Mouse (Mus musculus) embryonic facial prominence, embryonic 13.5 days (tissue): ENCODE measurements around the gene Cd47. TPM values are rescaled to one million over a fixed set of nuclear protein-coding genes. Genes with fewer than 3 reads are reported as not detected.
A peak's percentile ranks its signal among the peaks of the same experiment; 100 is the strongest.

Experiments used
- ATAC-seq: fragments of 200-750 bp; cut with Nextera tagmentation; 2 replicates; pipeline ENCODE4 v1.8.0; 2017; ENCODE audit warnings: low read depth; ENCODE audit not compliant: insufficient number of reproducible peaks, insufficient read depth, low FRiP score, low TSS enrichment
- H3K27ac ChIP-seq: fragments of 300-500 bp; sonication (generic); 2 replicates; pipeline ENCODE4 v1.5.1; 2015; ENCODE audit warnings: moderate library complexity, mild to moderate bottlenecking, inconsistent platforms
- H3K27me3 ChIP-seq: fragments of 300-500 bp; sonication (generic); 2 replicates; pipeline ENCODE4 v1.6.1; 2015; ENCODE audit warnings: mild to moderate bottlenecking, inconsistent platforms
- H3K36me3 ChIP-seq: fragments of 300-500 bp; sonication (generic); 2 replicates; pipeline ENCODE4 v1.6.1; 2015; ENCODE audit warnings: mild to moderate bottlenecking, inconsistent platforms
- H3K4me1 ChIP-seq: fragments of 300-500 bp; sonication (generic); 2 replicates; pipeline ENCODE4 v1.6.1; 2015; ENCODE audit warnings: inconsistent platforms
- H3K4me2 ChIP-seq: fragments of 300-500 bp; sonication (generic); 2 replicates; pipeline ENCODE4 v1.6.1; 2015; ENCODE audit warnings: moderate library complexity, mild to moderate bottlenecking, inconsistent platforms
- H3K4me3 ChIP-seq: fragments of 300-500 bp; sonication (generic); 2 replicates; pipeline ENCODE4 v1.5.1; 2015; ENCODE audit warnings: mild to moderate bottlenecking, inconsistent platforms
- H3K9ac ChIP-seq: fragments of 300-500 bp; sonication (generic); 2 replicates; pipeline ENCODE4 v1.6.1; 2015; ENCODE audit warnings: mild to moderate bottlenecking, inconsistent platforms
- H3K9me3 ChIP-seq: fragments of 300-500 bp; sonication (generic); 2 replicates; pipeline ENCODE4 v1.6.1; 2016; ENCODE audit warnings: inconsistent platforms
- WGBS: fragments of 180-500 bp; shearing (Covaris S2); methylation state at CpG from one replicate; pipeline ENCODE4 v1.1.7; 2015; ENCODE audit warnings: mixed read lengths; 5-methylcytosine and 5-hydroxymethylcytosine counted together
- polyA plus RNA-seq: library from polyadenylated mRNA; unstranded; fragments of >200 nt; fragmentation: Nextera tagmentation; extraction: Ambion mirVana; gene quantifications from 2 replicates; pipeline ENCODE4 v1.2.1, GENCODE M21; 2015

Cd47 gene
- polyA plus RNA-seq, 1 experiment from 2014 or later = 70.1 TPM

- H3K4me3 ChIP-seq = no peak overlapping the region
- ATAC-seq = 0 out of 2 replicates have a peak, but pooled peaks have one; percentile 16
- no peaks in the 10 kb centered on the region for H3K9me3 ChIP-seq
- no peaks in the 10 kb centered on the region for H3K27me3 ChIP-seq
- peak overlapping the region; percentile 5; the same call in 1 of the 2 replicates for H3K4me2 ChIP-seq
- 37% methylated on average over 3 of the region's 3 CpGs for WGBS
- H3K27ac ChIP-seq = peak overlapping the region; percentile 93
- peaks cover 31% of the 10 kb centered on the region for H3K4me1 ChIP-seq
- peaks cover 11% of the 10 kb centered on the region for H3K36me3 ChIP-seq
- H3K9ac ChIP-seq = no peak overlapping the region
Observed at GRCm38 (mm10) chr16:49905041-49905440, 104.7 kb downstream of the Cd47 start.

- Histone ChIP-seq H3K9ac (0 out of 2 replicates have a peak overlapping the region, but pooled peaks have one; percentile 6), H3K4me3 (no peak overlapping the region), H3K4me1 (peaks cover 31% of the 10 kb centered on the region), H3K36me3 (peaks cover 11% of the 10 kb centered on the region), H3K9me3 (no peaks in the 10 kb centered on the region), H3K4me2 (peak overlapping the region; percentile 40), H3K27me3 (no peaks in the 10 kb centered on the region), H3K27ac (peak overlapping the region; percentile 93)
- WGBS = 10% methylated on average over 8 of the region's 8 CpGs
- peak; percentile 81 for ATAC-seq
Observed at GRCm38 (mm10) chr16:49905601-49906001, 105.3 kb downstream of the Cd47 start.

GRCm38 (mm10) chr16:49906066-49906465 lies 105.7 kb downstream of the Cd47 start:
- H3K27me3 ChIP-seq = no peaks in the 10 kb centered on the region
- H3K4me2 ChIP-seq = peak overlapping the region; percentile 40
- H3K36me3 ChIP-seq = peaks cover 11% of the 10 kb centered on the region
- peaks cover 31% of the 10 kb centered on the region for H3K4me1 ChIP-seq
- 13% methylated on average over 5 of the region's 5 CpGs for WGBS
- 0 out of 2 replicates have a peak overlapping the region, but pooled peaks have one; percentile 6 for H3K9ac ChIP-seq
- H3K27ac ChIP-seq = peak overlapping the region; percentile 93
- peak; percentile 74; the same call in 1 of the 2 replicates for ATAC-seq
- no peaks in the 10 kb centered on the region for H3K9me3 ChIP-seq
- H3K4me3 ChIP-seq = peak overlapping the region; percentile 4; the same call in 1 of the 2 replicates

- Histone ChIP-seq H3K4me3 (no peak overlapping the region), H3K27me3 (no peaks in the 10 kb centered on the region), H3K9ac (no peak overlapping the region), H3K4me1 (peaks cover 38% of the 10 kb centered on the region), H3K36me3 (peaks cover 7% of the 10 kb centered on the region; the same call in 1 of the 2 replicates), H3K9me3 (no peaks in the 10 kb centered on the region), H3K4me2 (peak overlapping the region; percentile 40), H3K27ac (no peak overlapping the region)
- no peak for ATAC-seq
- WGBS = 70% methylated on average over 2 of the region's 2 CpGs
Observed at GRCm38 (mm10) chr16:49906940-49907339, 106.6 kb downstream of the Cd47 start.

- Histone ChIP-seq H3K36me3 (peaks cover 8% of the 10 kb centered on the region; the same call in 1 of the 2 replicates), H3K4me2 (peak overlapping the region; percentile 14; the same call in 1 of the 2 replicates), H3K9me3 (no peaks in the 10 kb centered on the region), H3K9ac (no peak overlapping the region), H3K27me3 (no peaks in the 10 kb centered on the region), H3K4me3 (no peak overlapping the region), H3K27ac (no peak overlapping the region), H3K4me1 (peaks cover 38% of the 10 kb centered on the region)
- ATAC-seq = no peak
- WGBS = 36% methylated on average over 4 of the region's 4 CpGs
Observed at GRCm38 (mm10) chr16:49907356-49907755, 107.0 kb downstream of the Cd47 start.

- WGBS = 52% methylated on average over 8 of the region's 8 CpGs
- H3K36me3 ChIP-seq = 0 out of 2 replicates have a peak, but pooled peaks cover 4% of the 10 kb centered on the region
- ATAC-seq = no peak
- no peak overlapping the region for H3K27ac ChIP-seq
- H3K4me3 ChIP-seq = no peak overlapping the region
- H3K9ac ChIP-seq = no peak overlapping the region
- H3K4me2 ChIP-seq = no peak overlapping the region
- H3K27me3 ChIP-seq = no peaks in the 10 kb centered on the region
- no peaks in the 10 kb centered on the region for H3K9me3 ChIP-seq
- peaks cover 38% of the 10 kb centered on the region for H3K4me1 ChIP-seq
Observed at GRCm38 (mm10) chr16:49909536-49909935, 109.2 kb downstream of the Cd47 start.

- no peak for ATAC-seq
- 83% methylated on average over 2 of the region's 2 CpGs for WGBS
- H3K4me1 ChIP-seq = peaks cover 12% of the 10 kb centered on the region; the same call in 1 of the 2 replicates
Observed at GRCm38 (mm10) chr16:49914094-49914493, 113.8 kb downstream of the Cd47 start.

GRCm38 (mm10) chr16:49915532-49916476 lies 115.5 kb downstream of the Cd47 start:
- Histone ChIP-seq H3K9me3 (no peaks in the 10 kb centered on the region), H3K4me2 (no peak overlapping the region), H3K9ac (no peak overlapping the region), H3K27me3 (no peaks in the 10 kb centered on the region), H3K4me1 (peaks cover 7% of the 10 kb centered on the region; the same call in 1 of the 2 replicates), H3K36me3 (0 out of 2 replicates have a peak, but pooled peaks cover 4% of the 10 kb centered on the region), H3K4me3 (no peak overlapping the region), H3K27ac (no peak overlapping the region)
- ATAC-seq = no peak
- 85% methylated on average over 11 of the region's 11 CpGs for WGBS

More at GRCm38 (mm10) chr16:49914094-49914493, 113.8 kb downstream of the Cd47 start:
- H3K9ac ChIP-seq = no peak overlapping the region
- no peak overlapping the region for H3K4me3 ChIP-seq
- H3K27me3 ChIP-seq = no peaks in the 10 kb centered on the region
- H3K4me2 ChIP-seq = no peak overlapping the region
- no peak overlapping the region for H3K27ac ChIP-seq
- no peaks in the 10 kb centered on the region for H3K9me3 ChIP-seq
- 0 out of 2 replicates have a peak, but pooled peaks cover 4% of the 10 kb centered on the region for H3K36me3 ChIP-seq

- H3K27ac ChIP-seq = no peak overlapping the region
- H3K27me3 ChIP-seq = no peaks in the 10 kb centered on the region
- no peak overlapping the region for H3K4me3 ChIP-seq
- 84% methylated on average over 10 of the region's 10 CpGs for WGBS
- ATAC-seq = no peak
- no peak overlapping the region for H3K4me2 ChIP-seq
- H3K36me3 ChIP-seq = no peaks in the 10 kb centered on the region
- no peak overlapping the region for H3K9ac ChIP-seq
- no peaks in the 10 kb centered on the region for H3K9me3 ChIP-seq
- peaks cover 19% of the 10 kb centered on the region for H3K4me1 ChIP-seq
Observed at GRCm38 (mm10) chr16:49920191-49920590, 119.9 kb downstream of the Cd47 start.

GRCm38 (mm10) chr16:49921677-49922076 lies 121.3 kb downstream of the Cd47 start:
- Histone ChIP-seq H3K27ac (no peak overlapping the region), H3K4me2 (no peak overlapping the region), H3K27me3 (no peaks in the 10 kb centered on the region), H3K4me3 (no peak overlapping the region), H3K36me3 (no peaks in the 10 kb centered on the region), H3K9ac (no peak overlapping the region), H3K4me1 (peaks cover 25% of the 10 kb centered on the region), H3K9me3 (no peaks in the 10 kb centered on the region)
- 74% methylated on average over 6 of the region's 6 CpGs for WGBS
- no peak for ATAC-seq

- no peaks in the 10 kb centered on the region for H3K36me3 ChIP-seq
- H3K9me3 ChIP-seq = no peaks in the 10 kb centered on the region
- H3K9ac ChIP-seq = no peak overlapping the region
- H3K27ac ChIP-seq = peak overlapping the region; percentile 39; the same call in 1 of the 2 replicates
- H3K4me3 ChIP-seq = no peak overlapping the region
- peak overlapping the region; percentile 20; the same call in 1 of the 2 replicates for H3K4me2 ChIP-seq
- no peak for ATAC-seq
- 27% methylated on average over 11 of the region's 11 CpGs for WGBS
- H3K4me1 ChIP-seq = peaks cover 25% of the 10 kb centered on the region
- H3K27me3 ChIP-seq = no peaks in the 10 kb centered on the region
Observed at GRCm38 (mm10) chr16:49922098-49922497, 121.8 kb downstream of the Cd47 start.
